Mouse (Mus musculus) hindbrain, embryonic 11.5 days (tissue): ENCODE data around the gene Tbc1d24. TPM values are rescaled to one million over a fixed set of nuclear protein-coding genes. Genes with fewer than 3 reads are reported as not detected.
A peak's percentile ranks its signal among the peaks of the same experiment; 100 is the strongest.

ENCODE experiments used
- ATAC-seq: fragments of 200-750 bp; cut with Nextera tagmentation; 2 replicates; pipeline ENCODE4 v1.8.0; 2017; ENCODE audit warnings: mild to moderate bottlenecking, moderate TSS enrichment, moderate library complexity; ENCODE audit not compliant: low FRiP score
- DNase-seq: peaks from one replicate; pipeline ENCODE4 v3.0.0-alpha.2; 2015; ENCODE audit warnings: low spot score
- H3K27ac ChIP-seq: fragments of 300-500 bp; sonication (generic); 2 replicates; pipeline ENCODE4 v1.5.1; 2014; ENCODE audit warnings: mild to moderate bottlenecking, low read depth, low read length
- H3K27me3 ChIP-seq: fragments of 300-500 bp; sonication (generic); 2 replicates; pipeline ENCODE4 v1.6.1; 2014; ENCODE audit warnings: mild to moderate bottlenecking, low read length, moderate library complexity, mixed read lengths; ENCODE audit not compliant: control insufficient read depth, insufficient read depth
- H3K36me3 ChIP-seq: fragments of 300-500 bp; sonication (generic); 2 replicates; pipeline ENCODE4 v1.6.1; 2014; ENCODE audit warnings: mild to moderate bottlenecking, low read length, moderate library complexity, mixed read lengths; ENCODE audit not compliant: control insufficient read depth, insufficient read depth
- H3K4me1 ChIP-seq: fragments of 300-500 bp; sonication (generic); replicated peaks from 2 replicates; pipeline ENCODE4 v1.6.1; 2014; ENCODE audit warnings: low read length, mixed read lengths; ENCODE audit not compliant: control insufficient read depth, insufficient read depth
- H3K4me2 ChIP-seq: fragments of 300-500 bp; sonication (generic); replicated peaks from 2 replicates; pipeline ENCODE4 v1.6.1; 2014; ENCODE audit warnings: mild to moderate bottlenecking, low read depth, low read length
- H3K4me3 ChIP-seq: fragments of 300-500 bp; sonication (generic); 2 replicates; pipeline ENCODE4 v1.5.1; 2014; ENCODE audit warnings: low read depth, low read length
- H3K9ac ChIP-seq: fragments of 300-500 bp; sonication (generic); 2 replicates; pipeline ENCODE4 v1.6.1; 2014; ENCODE audit warnings: low read depth, low read length
- H3K9me3 ChIP-seq: fragments of 300-500 bp; sonication (generic); 2 replicates; pipeline ENCODE4 v1.6.1; 2016; ENCODE audit warnings: low read length; ENCODE audit not compliant: control insufficient read depth
- WGBS: fragments of 180-500 bp; shearing (Covaris S2); extraction: QIAGEN DNeasy Blood & Tissue Kit; methylation state at CpG from one replicate; pipeline ENCODE4 v1.1.7; 2014; 5-methylcytosine and 5-hydroxymethylcytosine counted together
- polyA plus RNA-seq: library from polyadenylated mRNA; unstranded; fragments of >200 nt; fragmentation: Nextera tagmentation; extraction: Ambion mirVana; gene quantifications from 2 replicates; pipeline ENCODE4 v1.2.1, GENCODE M21; 2014

Gene Tbc1d24
- polyA plus RNA-seq, 1 experiment from 2014 or later, result 6.3 TPM

- Histone ChIP-seq H3K36me3 (no peaks in the 10 kb centered on the region), H3K27ac (no peak overlapping the region), H3K9me3 (no peaks in the 10 kb centered on the region), H3K4me2 (no peak overlapping the region), H3K4me1 (peaks cover 11% of the 10 kb centered on the region), H3K27me3 (no peaks in the 10 kb centered on the region), H3K9ac (no peak overlapping the region), H3K4me3 (no peak overlapping the region)
- DNase-seq (no peak), ATAC-seq (no peak)
- WGBS, result 89% methylated on average over 10 of the region's 11 CpGs
Measured at GRCm38 (mm10) chr17:24164566-24165259, 40.6 kb downstream of the Tbc1d24 start.

GRCm38 (mm10) chr17:24163176-24163962 is 42.0 kb downstream of the Tbc1d24 start, which contains the start of gene Amdhd2:
Gene Amdhd2, minus strand, starts transcription at chr17:24163766.
- peak within 1 kb of the TSS; percentile 96 for H3K4me2 ChIP-seq
- H3K9ac ChIP-seq, result peak within 1 kb of the TSS; percentile 87
- no peaks in the 10 kb centered on the region for H3K9me3 ChIP-seq
- H3K4me3 ChIP-seq, result peak within 1 kb of the TSS; percentile 83
- ATAC-seq, result peak; percentile 94
- no peaks in the 10 kb centered on the region for H3K27me3 ChIP-seq
- DNase-seq, result peak; percentile 99
- H3K4me1 ChIP-seq, result peaks cover 11% of the 10 kb centered on the region
- H3K27ac ChIP-seq, result peak within 1 kb of the TSS; percentile 76
- WGBS, result 1% methylated on average over 47 of the region's 47 CpGs
- no peaks in the 10 kb centered on the region for H3K36me3 ChIP-seq

GRCm38 (mm10) chr17:24162584-24163175 is 42.7 kb downstream of the Tbc1d24 start:
- 24% methylated on average over 17 of the region's 17 CpGs for WGBS
- no peak overlapping the region for H3K27ac ChIP-seq
- H3K36me3 ChIP-seq, result no peaks in the 10 kb centered on the region
- ATAC-seq (no peak), DNase-seq (no peak)
- H3K4me3 ChIP-seq, result peak overlapping the region; percentile 83
- H3K9ac ChIP-seq, result peak overlapping the region; percentile 87
- no peaks in the 10 kb centered on the region for H3K27me3 ChIP-seq
- peak overlapping the region; percentile 96 for H3K4me2 ChIP-seq
- peaks cover 5% of the 10 kb centered on the region for H3K4me1 ChIP-seq
- H3K9me3 ChIP-seq, result no peaks in the 10 kb centered on the region

GRCm38 (mm10) chr17:24161466-24161865 is 43.9 kb downstream of the Tbc1d24 start:
- Histone ChIP-seq H3K4me1 (peaks cover 4% of the 10 kb centered on the region; the same call in 1 of the 2 replicates), H3K4me3 (no peak overlapping the region), H3K27me3 (no peaks in the 10 kb centered on the region), H3K9me3 (no peaks in the 10 kb centered on the region), H3K4me2 (no peak overlapping the region), H3K9ac (no peak overlapping the region), H3K27ac (no peak overlapping the region), H3K36me3 (no peaks in the 10 kb centered on the region)
- WGBS, result 87% methylated on average over 5 of the region's 5 CpGs
- no peak for ATAC-seq
- no peak for DNase-seq

GRCm38 (mm10) chr17:24157526-24157925 is 47.8 kb downstream of the Tbc1d24 start:
- no peak overlapping the region for H3K9ac ChIP-seq
- H3K4me1 ChIP-seq, result no peaks in the 10 kb centered on the region
- no peaks in the 10 kb centered on the region for H3K9me3 ChIP-seq
- H3K27ac ChIP-seq, result no peak overlapping the region
- no peak overlapping the region for H3K4me3 ChIP-seq
- no peak for DNase-seq
- WGBS, result 93% methylated on average over 4 of the region's 4 CpGs
- ATAC-seq, result no peak
- H3K27me3 ChIP-seq, result no peaks in the 10 kb centered on the region
- no peaks in the 10 kb centered on the region for H3K36me3 ChIP-seq
- H3K4me2 ChIP-seq, result no peak overlapping the region

- ATAC-seq (no peak), DNase-seq (no peak)
- Histone ChIP-seq H3K36me3 (no peaks in the 10 kb centered on the region), H3K27me3 (no peaks in the 10 kb centered on the region), H3K4me2 (no peak overlapping the region), H3K9me3 (no peaks in the 10 kb centered on the region), H3K9ac (no peak overlapping the region), H3K4me3 (no peak overlapping the region), H3K27ac (no peak overlapping the region), H3K4me1 (no peaks in the 10 kb centered on the region)
- WGBS, result 88% methylated on average over 6 of the region's 6 CpGs
Measured at GRCm38 (mm10) chr17:24157121-24157520, 48.2 kb downstream of the Tbc1d24 start.

- ATAC-seq, result no peak
- no peak overlapping the region for H3K4me3 ChIP-seq
- 94% methylated on average over 3 of the region's 3 CpGs for WGBS
Measured at GRCm38 (mm10) chr17:24156394-24156793, 49.0 kb downstream of the Tbc1d24 start.

GRCm38 (mm10) chr17:24155742-24156141 is 49.6 kb downstream of the Tbc1d24 start:
- Histone ChIP-seq H3K27me3 (no peaks in the 10 kb centered on the region), H3K4me3 (no peak overlapping the region), H3K9me3 (no peaks in the 10 kb centered on the region), H3K4me1 (no peaks in the 10 kb centered on the region), H3K9ac (no peak overlapping the region), H3K27ac (no peak overlapping the region), H3K36me3 (no peaks in the 10 kb centered on the region), H3K4me2 (no peak overlapping the region)
- DNase-seq (no peak), ATAC-seq (no peak)
- 94% methylated on average over 9 of the region's 9 CpGs for WGBS

More at GRCm38 (mm10) chr17:24156394-24156793, 49.0 kb downstream of the Tbc1d24 start:
- Histone ChIP-seq H3K9me3 (no peaks in the 10 kb centered on the region), H3K4me1 (no peaks in the 10 kb centered on the region), H3K36me3 (no peaks in the 10 kb centered on the region), H3K9ac (no peak overlapping the region), H3K27me3 (no peaks in the 10 kb centered on the region), H3K27ac (no peak overlapping the region), H3K4me2 (no peak overlapping the region)
- no peak for DNase-seq
